Mouse (Mus musculus) yolk sac, embryonic 10.5 days (tissue): ENCODE data around the gene Chst11.

Source experiments
- DNase-seq: peaks from one replicate; pipeline ENCODE4 v3.0.0-alpha.2; 2017; ENCODE audit warnings: low spot score

The Chst11 gene

GRCm38 (mm10) chr10:82990918-82991317, 5.6 kb downstream of the Chst11 start:
- no peak for DNase-seq

- no peak for DNase-seq
Observed at GRCm38 (mm10) chr10:82991756-82992519, 6.6 kb downstream of the Chst11 start.

- DNase-seq, result no peak
Observed at GRCm38 (mm10) chr10:82994284-82994683, 9.0 kb downstream of the Chst11 start.

- no peak for DNase-seq
Observed at GRCm38 (mm10) chr10:82997460-82997859, 12.2 kb downstream of the Chst11 start.

GRCm38 (mm10) chr10:83000169-83000568, 14.9 kb downstream of the Chst11 start:
- DNase-seq, result no peak

- no peak for DNase-seq
Observed at GRCm38 (mm10) chr10:83000721-83001120, 15.4 kb downstream of the Chst11 start.

- DNase-seq, result no peak
Observed at GRCm38 (mm10) chr10:83003899-83004298, 18.6 kb downstream of the Chst11 start.

GRCm38 (mm10) chr10:83004389-83004788, 19.1 kb downstream of the Chst11 start:
- DNase-seq, result no peak

GRCm38 (mm10) chr10:83005003-83005402, 19.7 kb downstream of the Chst11 start:
- DNase-seq, result no peak

GRCm38 (mm10) chr10:83006258-83006657, 21.0 kb downstream of the Chst11 start:
- no peak for DNase-seq

GRCm38 (mm10) chr10:83013984-83014383, 28.7 kb downstream of the Chst11 start:
- no peak for DNase-seq

GRCm38 (mm10) chr10:83015919-83016318, 30.6 kb downstream of the Chst11 start:
- no peak for DNase-seq

GRCm38 (mm10) chr10:83016779-83017178, 31.5 kb downstream of the Chst11 start:
- no peak for DNase-seq

GRCm38 (mm10) chr10:83017760-83018498, 32.6 kb downstream of the Chst11 start:
- DNase-seq, result no peak

- DNase-seq, result no peak
Observed at GRCm38 (mm10) chr10:83018521-83018920, 33.2 kb downstream of the Chst11 start.

- no peak for DNase-seq
Observed at GRCm38 (mm10) chr10:83019497-83020270, 34.4 kb downstream of the Chst11 start.

GRCm38 (mm10) chr10:83022616-83023015, 37.3 kb downstream of the Chst11 start:
- no peak for DNase-seq

GRCm38 (mm10) chr10:83026174-83026573, 40.9 kb downstream of the Chst11 start:
- DNase-seq, result no peak

- DNase-seq, result no peak
Observed at GRCm38 (mm10) chr10:83027673-83028072, 42.4 kb downstream of the Chst11 start.

- DNase-seq, result peak; percentile 26
Observed at GRCm38 (mm10) chr10:83030103-83030661, 44.9 kb downstream of the Chst11 start.

- DNase-seq, result peak; percentile 40
Observed at GRCm38 (mm10) chr10:83030928-83031327, 45.6 kb downstream of the Chst11 start.

- DNase-seq, result no peak
Observed at GRCm38 (mm10) chr10:83031561-83031960, 46.3 kb downstream of the Chst11 start.
